ENCODE assay signal across 8 mouse cellular contexts in the genomic region with DNA sequence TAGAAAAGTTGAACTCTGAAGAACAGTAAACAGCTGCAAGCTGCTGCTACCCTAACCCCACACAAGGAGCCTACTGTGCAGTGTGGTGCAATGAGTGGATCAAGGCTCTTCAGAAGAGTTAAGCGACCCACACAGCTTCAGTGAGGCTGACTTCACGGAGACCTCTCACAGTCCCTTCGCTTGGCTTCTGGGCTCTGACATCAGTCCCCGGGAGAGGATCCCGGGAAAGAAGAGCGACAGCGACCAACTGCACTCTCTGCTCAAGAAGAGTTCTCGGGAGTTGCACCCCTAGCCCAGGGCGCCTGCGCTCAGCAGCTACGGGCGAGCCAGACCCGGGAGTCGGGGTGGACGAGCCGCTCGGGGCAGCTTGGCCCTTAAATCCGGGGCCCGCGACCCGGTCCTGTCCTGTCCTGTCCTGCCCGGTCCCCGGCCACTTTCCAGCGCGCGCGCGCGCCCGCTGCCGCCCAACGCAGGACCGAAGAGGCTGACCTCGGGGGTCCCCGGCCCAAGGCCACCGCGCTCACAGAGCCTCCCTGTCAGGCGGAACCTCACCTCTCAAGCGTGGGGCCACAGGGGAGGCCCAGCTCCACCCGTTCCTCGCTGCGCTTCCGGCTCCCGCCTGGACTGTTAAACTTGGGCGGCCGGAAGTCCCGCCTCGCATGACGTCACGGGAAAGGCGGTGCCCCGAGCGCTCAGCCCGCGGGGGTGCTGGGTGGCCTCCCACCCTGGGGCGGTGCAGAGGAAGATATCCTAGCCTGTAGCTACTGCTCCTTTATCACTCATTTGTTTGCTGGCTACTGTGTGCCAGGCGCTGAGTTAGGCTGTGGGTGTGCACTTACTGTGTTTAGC. TPM values are rescaled to one million over a fixed set of nuclear protein-coding genes. Genes with fewer than 3 reads are reported as not detected.
DNase-seq lines count a peak whose midpoint lies in the region; ATAC-seq and TF ChIP-seq lines count a peak whose summit lies in the region.

TSS of gene Nedd1 (minus strand) at position 650 of the 849 bp plus-strand sequence.

- H3K4me3 ChIP-seq in bone marrow macrophage, adult 2 months (ENCODE audit: insufficient read depth, low read length) = peak within 1 kb of the TSS; percentile 98
- peak within 1 kb of the TSS; percentile 96 for H3K4me3 ChIP-seq in embryonic fibroblast, embryonic 13.5 days (ENCODE audit: insufficient read depth, low read length)
- peak within 1 kb of the TSS; percentile 91 for H3K4me3 ChIP-seq in heart, embryonic 10.5 days
- H3K4me3 ChIP-seq in kidney, embryonic 15.5 days (replicated peaks) = peak within 1 kb of the TSS; percentile 92

- peak within 1 kb of the TSS; percentile 72 for H3K4me2 ChIP-seq in kidney, embryonic 15.5 days

- peak within 1 kb of the TSS; percentile 48 for H3K27ac ChIP-seq in bone marrow macrophage, adult 2 months (ENCODE audit: insufficient read depth, low read depth, low read length)
- peak within 1 kb of the TSS; percentile 4; the same call in 1 of the 2 replicates for H3K27ac ChIP-seq in embryonic fibroblast, embryonic 13.5 days (ENCODE audit: insufficient read depth, low read length)
- H3K27ac ChIP-seq in heart, embryonic 10.5 days = peak within 1 kb of the TSS; percentile 99
- peak within 1 kb of the TSS; percentile 97 for H3K27ac ChIP-seq in kidney, embryonic 15.5 days

- H3K9me3 ChIP-seq in heart, embryonic 10.5 days = no peaks in the 10 kb centered on the region
- H3K9me3 ChIP-seq in kidney, embryonic 15.5 days (replicated peaks) = no peaks in the 10 kb centered on the region

- ATAC-seq in kidney, embryonic 15.5 days (replicated peaks; ENCODE audit: low FRiP score) = peak; percentile 99
- peak; percentile 93 for ATAC-seq in monocyte, adult 5-6 weeks (replicated peaks; ENCODE audit: insufficient number of reproducible peaks, low FRiP score, low TSS enrichment, poor library complexity, severe bottlenecking)

- H3K27me3 ChIP-seq in heart, embryonic 10.5 days (ENCODE audit: insufficient read depth, poor library complexity, severe bottlenecking) = no peaks in the 10 kb centered on the region
- H3K27me3 ChIP-seq in kidney, embryonic 15.5 days = no peaks in the 10 kb centered on the region

- H3K4me1 ChIP-seq in bone marrow macrophage, adult 2 months (ENCODE audit: control insufficient read depth, insufficient read depth, low read length) = no peaks in the 10 kb centered on the region
- no peaks in the 10 kb centered on the region for H3K4me1 ChIP-seq in embryonic fibroblast, embryonic 13.5 days (ENCODE audit: control insufficient read depth, insufficient read depth, low read length)
- peaks cover 19% of the 10 kb centered on the region for H3K4me1 ChIP-seq in heart, embryonic 10.5 days
- peaks cover 11% of the 10 kb centered on the region; the same call in 1 of the 2 replicates for H3K4me1 ChIP-seq in kidney, embryonic 15.5 days

- TF ChIP-seq POLR2A in bone marrow macrophage, adult 2 months (IDR thresholded peaks at IDR 0.05; ENCODE audit: borderline replicate concordance, low read depth, low read length) = no peak
- peak; percentile 83 for TF ChIP-seq POLR2A in embryonic fibroblast, embryonic 13.5 days (IDR thresholded peaks at IDR 0.05; ENCODE audit: low read depth, low read length)

- WGBS in heart, embryonic 10.5 days = under 1% methylated on average over 57 of the region's 57 CpGs
- WGBS in kidney, embryonic 15.5 days = under 1% methylated on average over 55 of the region's 57 CpGs

- DNase-seq in A20 (ENCODE audit: low read depth, low spot score) (peak; percentile 95), liver (peak; percentile 97)
- DNase-seq in heart, embryonic 10.5 days (ENCODE audit: low spot score) = peak; percentile 98
- DNase-seq in spleen, postnatal 4 days (ENCODE audit: low spot score in 2 of 2) = peak; percentile 95 to 98

- TF ChIP-seq CTCF in bone marrow macrophage, adult 2 months (IDR thresholded peaks at IDR 0.05; ENCODE audit: low read depth, low read length) = no peak
- TF ChIP-seq CTCF in embryonic fibroblast, embryonic 13.5 days (IDR thresholded peaks at IDR 0.05; ENCODE audit: borderline replicate concordance, insufficient read depth, low read length) = no peak

- peak within 1 kb of the TSS; percentile 92 for H3K9ac ChIP-seq in kidney, embryonic 15.5 days

- H3K36me3 ChIP-seq in heart, embryonic 10.5 days = peaks cover 6% of the 10 kb centered on the region; the same call in 1 of the 2 replicates
- peaks cover 20% of the 10 kb centered on the region for H3K36me3 ChIP-seq in kidney, embryonic 15.5 days

RNA-seq across cellular contexts. Expression of gene Nedd1, which starts in this region (rescaled TPM):
- 16.0 and 18.7 TPM in 2 replicates for polyA plus RNA-seq in bone marrow macrophage, adult 2 months (2012; ENCODE audit: insufficient read depth, insufficient read length, missing spikeins)
- polyA plus RNA-seq in embryonic fibroblast, embryonic 13.5 days (2011; ENCODE audit: insufficient read length, low read depth, missing spikeins) = 27.0 and 30.0 TPM in 2 replicates
- polyA plus RNA-seq in heart, embryonic 10.5 days (2016; fragmentation: Nextera tagmentation; extraction: Ambion mirVana) = 54.2 and 59.9 TPM in 2 replicates
- polyA plus RNA-seq in kidney, embryonic 15.5 days (2015; fragmentation: Nextera tagmentation; extraction: Ambion mirVana) = 51.5 and 53.8 TPM in 2 replicates
- 18.4 to 26.3 TPM (median 22.5 TPM) in 3 replicates for total RNA-seq in monocyte, adult 5-6 weeks (2017)

Comparison
In these comparisons a context has a peak if more than half of its experiments do, and no peak if none do; other contexts are left out.
1. Peak in every context shown above with its lines: DNase-seq, ATAC-seq, H3K4me3 ChIP-seq and H3K27ac ChIP-seq.
2. H3K27ac ChIP-seq: peak in every context shown above with its lines; median percentile 99 in heart, embryonic 10.5 days; 97 in kidney, embryonic 15.5 days; 48 in bone marrow macrophage, adult 2 months; 4 in embryonic fibroblast, embryonic 13.5 days.